Mouse (Mus musculus) neural tube, embryonic 12.5 days (tissue): ENCODE data around the gene Akain1. TPM values are rescaled to one million over a fixed set of nuclear protein-coding genes. Genes with fewer than 3 reads are reported as not detected.
A peak's percentile ranks its signal among the peaks of the same experiment; 100 is the strongest.

Experiments
- ATAC-seq: fragments of 200-750 bp; cut with Nextera tagmentation; 2 replicates; pipeline ENCODE4 v1.8.0; 2017; ENCODE audit warnings: low read depth, mild to moderate bottlenecking, moderate TSS enrichment, moderate library complexity; ENCODE audit not compliant: low FRiP score
- H3K27ac ChIP-seq: fragments of 300-500 bp; sonication (generic); 2 replicates; pipeline ENCODE4 v1.5.1; 2016
- H3K27me3 ChIP-seq: fragments of 300-500 bp; sonication (generic); replicated peaks from 2 replicates; pipeline ENCODE4 v1.6.1; 2016; ENCODE audit warnings: mild to moderate bottlenecking
- H3K36me3 ChIP-seq: fragments of 300-500 bp; sonication (generic); 2 replicates; pipeline ENCODE4 v1.6.1; 2016; ENCODE audit warnings: mild to moderate bottlenecking
- H3K4me1 ChIP-seq: fragments of 300-500 bp; sonication (generic); 2 replicates; pipeline ENCODE4 v1.6.1; 2016
- H3K4me2 ChIP-seq: fragments of 300-500 bp; sonication (generic); replicated peaks from 2 replicates; pipeline ENCODE4 v1.6.1; 2016; ENCODE audit warnings: mild to moderate bottlenecking
- H3K4me3 ChIP-seq: fragments of 300-500 bp; sonication (generic); 2 replicates; pipeline ENCODE4 v1.5.1; 2016
- H3K9ac ChIP-seq: fragments of 300-500 bp; sonication (generic); 2 replicates; pipeline ENCODE4 v1.6.1; 2016; ENCODE audit warnings: mild to moderate bottlenecking
- H3K9me3 ChIP-seq: fragments of 300-500 bp; sonication (generic); 2 replicates; pipeline ENCODE4 v1.6.1; 2016; ENCODE audit warnings: mild to moderate bottlenecking
- WGBS: fragments of 180-500 bp; shearing (Covaris S2); methylation state at CpG from one replicate; pipeline ENCODE4 v1.1.7; 2016; 5-methylcytosine and 5-hydroxymethylcytosine counted together
- polyA plus RNA-seq: library from polyadenylated mRNA; unstranded; fragments of >200 nt; fragmentation: Nextera tagmentation; extraction: Ambion mirVana; gene quantifications from 2 replicates; pipeline ENCODE4 v1.2.1, GENCODE M21; 2016

Gene Akain1
- polyA plus RNA-seq, 1 experiment from 2014 or later, result 0.89 TPM

DNA sequence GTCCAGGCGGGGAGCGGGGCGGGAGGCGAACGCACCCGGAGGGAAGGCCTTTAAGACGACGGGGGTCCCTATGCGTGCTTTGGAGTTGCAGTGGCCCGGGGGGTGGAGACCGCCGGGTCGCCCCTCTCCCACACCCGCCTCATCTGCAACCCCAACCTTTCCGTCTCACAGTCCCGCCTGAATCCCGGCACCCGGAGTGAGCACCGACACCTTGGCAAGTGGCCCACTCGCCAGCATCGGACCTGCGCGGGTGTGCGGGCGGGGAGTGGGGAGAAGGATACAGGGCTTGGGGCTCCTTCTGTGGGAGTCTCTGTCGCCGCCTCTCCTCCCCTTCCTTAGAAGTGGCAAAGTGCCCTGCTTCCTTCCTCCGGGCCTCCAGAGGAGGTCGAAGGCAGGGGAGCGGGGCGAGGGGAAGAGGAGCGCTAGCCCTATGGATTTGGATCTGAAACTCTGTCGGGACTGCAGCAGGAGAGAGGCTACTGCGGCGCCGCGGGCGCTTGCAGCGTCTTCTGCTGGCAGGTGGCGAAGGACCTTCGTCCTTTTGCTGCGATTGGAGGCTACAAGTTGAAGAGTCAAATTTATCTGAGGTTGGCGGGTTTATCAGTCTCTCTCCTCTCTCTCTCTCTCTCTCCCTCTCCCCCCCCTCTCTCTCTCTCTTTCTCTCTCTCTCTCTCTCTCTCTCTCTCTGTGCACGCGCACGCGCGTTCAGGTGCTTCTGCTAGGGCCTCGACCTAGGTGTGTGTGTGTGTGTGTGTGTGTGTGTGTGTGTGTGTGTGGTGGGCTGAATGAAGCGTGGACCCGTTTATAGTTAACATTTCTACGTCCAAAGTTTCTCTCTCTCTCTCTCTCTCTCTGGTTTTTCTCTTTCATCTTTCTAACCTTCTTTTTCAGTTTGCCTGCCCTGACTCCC lies 700 bp downstream of the Akain1 start:
- H3K4me1 ChIP-seq, result peaks cover 11% of the 10 kb centered on the region
- H3K4me2 ChIP-seq, result peak overlapping the region; percentile 77
- H3K27ac ChIP-seq, result no peak overlapping the region
- H3K4me3 ChIP-seq, result peak overlapping the region; percentile 49
- under 1% methylated on average over 52 of the region's 52 CpGs for WGBS
- no peaks in the 10 kb centered on the region for H3K36me3 ChIP-seq
- H3K27me3 ChIP-seq, result peaks cover 56% of the 10 kb centered on the region
- no peaks in the 10 kb centered on the region for H3K9me3 ChIP-seq
- peak overlapping the region; percentile 45 for H3K9ac ChIP-seq
- peak; percentile 73 for ATAC-seq

DNA sequence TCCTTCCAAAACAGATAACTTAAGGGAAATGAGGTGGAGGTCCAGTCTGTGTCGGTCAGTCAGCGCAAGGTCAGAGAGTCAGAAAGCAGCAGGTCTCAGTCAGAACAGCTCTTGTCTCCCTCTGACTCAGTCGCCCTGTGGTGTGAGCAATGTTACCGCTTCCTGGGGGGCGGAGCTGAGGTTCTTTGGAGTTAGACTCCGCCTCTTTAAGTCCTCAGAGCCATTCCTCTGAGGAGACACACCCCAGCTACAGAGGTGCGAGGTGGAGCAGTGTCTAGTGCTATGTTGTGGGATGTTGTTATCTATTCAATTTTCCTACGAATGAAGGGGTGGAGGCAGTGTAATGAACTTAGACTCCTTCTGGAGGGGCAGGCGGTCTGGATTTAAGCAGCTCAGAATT lies 1.9 kb downstream of the Akain1 start:
- H3K27ac ChIP-seq, result no peak overlapping the region
- peaks cover 11% of the 10 kb centered on the region for H3K4me1 ChIP-seq
- no peak overlapping the region for H3K4me2 ChIP-seq
- H3K4me3 ChIP-seq, result no peak overlapping the region
- peaks cover 56% of the 10 kb centered on the region for H3K27me3 ChIP-seq
- ATAC-seq, result no peak
- WGBS, result 12% methylated on average over 9 of the region's 9 CpGs
- no peaks in the 10 kb centered on the region for H3K9me3 ChIP-seq
- H3K9ac ChIP-seq, result no peak overlapping the region
- H3K36me3 ChIP-seq, result no peaks in the 10 kb centered on the region

DNA sequence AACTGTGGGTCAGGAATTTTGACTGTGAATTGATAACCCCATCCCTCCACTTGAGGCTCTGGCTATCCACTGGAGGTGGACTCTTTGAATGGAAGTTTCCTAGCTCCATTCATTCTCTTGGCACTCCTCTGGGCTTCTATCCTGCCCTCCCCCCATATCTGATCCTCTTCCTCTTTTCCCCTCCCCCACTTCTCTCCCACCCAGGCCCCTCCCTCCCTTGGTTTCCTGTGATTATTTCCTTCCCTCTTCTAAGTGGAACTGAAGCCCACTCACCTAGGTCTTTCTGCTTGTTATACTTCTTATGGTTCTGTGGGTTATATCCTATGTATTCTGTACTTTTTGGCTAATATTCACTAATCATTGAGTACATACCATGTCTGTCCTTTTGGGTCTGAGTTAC lies 9.6 kb downstream of the Akain1 start:
- H3K9me3 ChIP-seq, result no peaks in the 10 kb centered on the region
- no peak overlapping the region for H3K4me2 ChIP-seq
- H3K27ac ChIP-seq, result no peak overlapping the region
- ATAC-seq, result no peak
- H3K4me3 ChIP-seq, result no peak overlapping the region
- H3K36me3 ChIP-seq, result no peaks in the 10 kb centered on the region
- H3K9ac ChIP-seq, result no peak overlapping the region
- no peaks in the 10 kb centered on the region for H3K27me3 ChIP-seq
- H3K4me1 ChIP-seq, result no peaks in the 10 kb centered on the region

DNA sequence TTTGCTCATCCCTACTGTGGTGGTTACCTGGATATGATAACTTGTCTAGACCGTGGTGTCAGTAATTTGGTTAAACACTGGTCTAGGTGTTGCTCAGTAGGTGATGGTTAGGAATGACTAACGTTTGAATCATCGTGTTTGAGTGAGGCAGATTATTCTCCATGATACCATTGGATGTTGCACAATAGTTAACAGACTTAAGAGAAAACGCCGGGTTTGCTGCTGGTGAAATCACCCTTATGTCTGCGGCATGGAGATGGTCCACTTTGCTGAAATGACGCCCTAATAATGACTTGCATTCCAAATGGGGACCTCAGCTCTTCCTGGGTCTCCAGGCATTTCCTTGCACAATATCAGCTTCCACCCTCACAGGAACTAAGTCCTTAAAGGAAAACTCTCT lies 22.6 kb downstream of the Akain1 start:
- Histone ChIP-seq H3K4me1 (no peaks in the 10 kb centered on the region), H3K9ac (no peak overlapping the region), H3K4me2 (no peak overlapping the region), H3K27me3 (no peaks in the 10 kb centered on the region), H3K9me3 (no peaks in the 10 kb centered on the region), H3K4me3 (no peak overlapping the region), H3K36me3 (no peaks in the 10 kb centered on the region), H3K27ac (no peak overlapping the region)
- WGBS, result 88% methylated on average over 7 of the region's 7 CpGs
- no peak for ATAC-seq

DNA sequence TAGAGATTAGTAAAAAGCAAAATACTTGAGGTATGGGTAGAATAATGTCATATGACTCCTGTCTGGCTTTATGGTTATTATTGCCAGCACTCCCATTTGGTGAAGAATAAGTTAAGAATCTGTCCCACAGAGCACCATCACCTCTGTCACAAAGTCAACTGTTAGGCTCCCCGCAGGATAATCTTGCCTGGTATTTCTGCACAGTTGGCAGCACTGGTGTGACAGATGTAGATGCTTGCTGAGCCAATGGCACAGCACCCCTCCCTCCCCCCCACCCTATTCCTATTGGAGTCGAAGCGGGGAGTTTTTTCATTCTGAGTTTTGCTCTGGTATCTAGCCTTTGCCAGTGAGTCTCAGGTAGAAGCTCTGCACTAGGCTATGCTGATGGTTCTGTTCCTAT lies 23.9 kb downstream of the Akain1 start:
- ATAC-seq, result no peak
- no peak overlapping the region for H3K4me3 ChIP-seq
- no peaks in the 10 kb centered on the region for H3K27me3 ChIP-seq
- WGBS, result 73% methylated on average over 3 of the region's 3 CpGs
- H3K9me3 ChIP-seq, result no peaks in the 10 kb centered on the region
- no peaks in the 10 kb centered on the region for H3K4me1 ChIP-seq
- no peak overlapping the region for H3K9ac ChIP-seq
- no peaks in the 10 kb centered on the region for H3K36me3 ChIP-seq
- no peak overlapping the region for H3K27ac ChIP-seq
- H3K4me2 ChIP-seq, result no peak overlapping the region

DNA sequence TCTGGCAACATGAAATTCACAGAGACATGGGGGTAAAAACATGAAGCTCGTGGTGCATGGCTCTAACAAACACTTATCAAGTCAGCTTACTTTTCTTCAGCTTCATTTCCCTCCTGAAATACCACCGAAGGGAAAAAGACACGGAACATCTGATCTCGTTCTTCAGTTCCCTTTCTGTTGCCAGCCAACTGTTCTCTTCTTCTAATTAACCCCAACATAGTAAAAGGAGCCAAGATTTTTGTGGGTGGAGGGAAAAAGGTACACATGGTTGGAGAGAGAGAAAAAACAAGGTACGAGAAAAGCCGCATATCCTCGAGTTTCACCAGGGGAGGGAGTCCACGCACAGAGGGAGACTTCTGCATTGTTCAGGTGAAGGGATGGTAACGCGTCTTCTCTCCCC lies 32.0 kb downstream of the Akain1 start:
- H3K27me3 ChIP-seq, result no peaks in the 10 kb centered on the region

DNA sequence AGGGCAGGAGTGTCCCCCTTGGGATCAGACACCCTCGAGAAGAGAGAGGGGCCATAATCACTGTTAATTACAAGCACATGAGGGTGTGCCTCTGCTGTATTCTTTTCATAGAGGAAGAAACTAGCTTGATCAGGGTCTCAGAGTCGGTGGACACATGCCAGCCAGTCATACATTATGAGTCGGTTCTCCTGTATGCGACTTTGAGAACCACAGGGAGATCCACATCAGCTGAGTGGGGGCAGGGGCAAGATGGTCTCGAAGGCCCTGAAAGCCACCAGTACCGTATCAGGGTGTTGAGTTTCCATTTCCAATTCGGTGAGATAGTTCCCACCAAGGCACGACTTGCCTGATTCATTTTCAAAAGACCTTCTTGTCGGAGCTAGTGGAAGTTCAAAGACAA lies 33.3 kb downstream of the Akain1 start:
- H3K27ac ChIP-seq, result no peak overlapping the region
- no peaks in the 10 kb centered on the region for H3K36me3 ChIP-seq
- ATAC-seq, result no peak
- no peak overlapping the region for H3K4me3 ChIP-seq
- H3K4me1 ChIP-seq, result no peaks in the 10 kb centered on the region
- WGBS, result 72% methylated on average over 9 of the region's 9 CpGs
- no peak overlapping the region for H3K9ac ChIP-seq
- H3K27me3 ChIP-seq, result no peaks in the 10 kb centered on the region
- H3K9me3 ChIP-seq, result no peaks in the 10 kb centered on the region
- H3K4me2 ChIP-seq, result no peak overlapping the region

More for the DNA sequence above, 32.0 kb downstream of the Akain1 start:
- no peaks in the 10 kb centered on the region for H3K36me3 ChIP-seq
- H3K4me1 ChIP-seq, result no peaks in the 10 kb centered on the region
- H3K27ac ChIP-seq, result no peak overlapping the region
- no peaks in the 10 kb centered on the region for H3K9me3 ChIP-seq
- ATAC-seq, result no peak
- no peak overlapping the region for H3K4me3 ChIP-seq
- 63% methylated on average over 10 of the region's 10 CpGs for whole genome bisulfite sequencing
- no peak overlapping the region for H3K4me2 ChIP-seq
- H3K9ac ChIP-seq, result no peak overlapping the region

DNA sequence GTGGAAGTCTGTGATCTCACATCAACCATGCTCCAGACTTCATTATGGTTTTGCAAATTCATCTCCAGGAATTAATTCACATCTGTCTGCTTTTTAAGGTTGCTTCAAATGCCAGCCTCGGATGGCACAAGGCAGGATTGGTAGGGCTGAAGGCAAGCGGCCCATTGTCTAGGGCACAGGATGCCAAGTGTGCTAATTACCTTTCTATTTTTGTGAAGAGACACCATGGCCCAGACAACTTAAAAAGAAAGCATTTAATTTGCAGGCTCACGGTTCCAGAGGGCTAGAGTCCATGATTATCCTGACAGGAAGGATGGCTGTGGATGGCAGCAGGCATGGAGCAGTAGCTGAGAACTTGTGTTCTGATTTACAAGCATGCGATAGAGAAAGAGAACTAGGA lies 35.0 kb downstream of the Akain1 start:
- Histone ChIP-seq H3K9ac (no peak overlapping the region), H3K36me3 (no peaks in the 10 kb centered on the region), H3K27me3 (no peaks in the 10 kb centered on the region), H3K27ac (no peak overlapping the region), H3K4me1 (no peaks in the 10 kb centered on the region), H3K4me2 (no peak overlapping the region), H3K9me3 (no peaks in the 10 kb centered on the region), H3K4me3 (no peak overlapping the region)
- no peak for ATAC-seq
- 84% methylated on average over 4 of the region's 4 CpGs for WGBS

DNA sequence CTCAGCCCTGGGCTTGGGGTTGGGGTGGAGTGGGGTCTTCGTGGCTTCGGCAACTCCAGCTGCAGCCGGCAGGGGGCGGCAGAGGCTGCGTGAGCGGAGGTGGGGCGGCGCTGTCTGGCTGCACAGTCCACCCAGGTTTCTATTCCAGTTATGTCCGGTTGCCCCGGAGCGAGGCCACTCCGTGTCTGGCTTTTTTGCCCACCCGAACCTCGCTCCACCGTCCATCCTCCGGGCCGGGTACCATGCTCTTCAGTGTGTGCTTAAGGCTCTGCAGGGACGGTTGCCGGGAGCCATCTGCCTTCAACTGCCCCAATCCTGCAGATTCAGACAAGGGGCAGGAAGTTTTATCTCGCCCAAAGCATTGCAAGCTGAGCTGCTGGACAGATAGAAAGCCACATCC lies 36.3 kb downstream of the Akain1 start:
- Histone ChIP-seq H3K9ac (peak overlapping the region; percentile 56), H3K27me3 (no peaks in the 10 kb centered on the region), H3K9me3 (no peaks in the 10 kb centered on the region), H3K4me2 (peak overlapping the region; percentile 67), H3K4me1 (no peaks in the 10 kb centered on the region), H3K36me3 (no peaks in the 10 kb centered on the region), H3K4me3 (peak overlapping the region; percentile 31), H3K27ac (no peak overlapping the region)
- peak; percentile 86 for ATAC-seq
- 2% methylated on average over 20 of the region's 20 CpGs for WGBS

DNA sequence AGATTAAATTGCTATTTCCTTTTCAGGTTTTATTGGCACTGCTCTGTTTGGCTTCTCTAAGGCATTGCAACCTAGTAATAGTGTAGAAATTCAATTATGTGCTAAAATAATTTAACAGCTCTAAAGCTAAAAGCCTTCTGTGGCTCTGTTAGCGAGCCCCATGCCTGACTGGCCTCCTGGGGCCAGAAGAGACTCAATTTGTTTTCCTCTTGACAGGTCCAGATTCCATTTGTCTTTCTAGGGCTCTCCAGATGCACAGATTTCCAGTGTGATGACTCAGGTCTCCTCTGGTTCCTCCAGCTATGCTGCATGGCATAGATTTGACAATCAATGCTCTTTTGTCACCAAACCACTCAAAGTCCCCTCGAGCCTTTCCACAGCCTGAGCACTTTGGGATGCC lies 38.4 kb downstream of the Akain1 start:
- no peaks in the 10 kb centered on the region for H3K36me3 ChIP-seq
- H3K4me2 ChIP-seq, result no peak overlapping the region
- H3K9ac ChIP-seq, result no peak overlapping the region
- H3K27ac ChIP-seq, result no peak overlapping the region
- 20% methylated on average over 2 of the region's 2 CpGs for WGBS
- no peaks in the 10 kb centered on the region for H3K4me1 ChIP-seq
- ATAC-seq, result no peak
- H3K27me3 ChIP-seq, result no peaks in the 10 kb centered on the region
- no peak overlapping the region for H3K4me3 ChIP-seq
- no peaks in the 10 kb centered on the region for H3K9me3 ChIP-seq

DNA sequence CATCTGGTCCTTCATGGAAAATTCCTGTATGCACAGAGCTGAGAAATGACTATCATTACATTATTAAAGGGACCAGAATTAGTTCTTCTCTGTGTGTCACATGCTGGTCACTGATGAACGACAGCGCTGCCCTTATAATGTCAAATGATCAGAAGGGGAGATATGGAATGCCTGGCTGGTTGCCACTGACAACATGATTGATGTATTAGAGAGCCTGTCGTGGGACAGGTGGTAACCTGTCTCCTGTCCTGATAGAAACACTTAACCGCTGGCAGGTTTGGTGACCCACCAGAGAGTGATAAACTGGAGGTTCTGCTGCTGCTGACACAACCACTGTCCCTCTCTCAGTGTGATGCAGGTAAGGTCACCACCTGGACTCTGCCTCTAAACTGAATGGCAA lies 40.1 kb downstream of the Akain1 start:
- 80% methylated on average over 4 of the region's 4 CpGs for WGBS
- Histone ChIP-seq H3K36me3 (no peaks in the 10 kb centered on the region), H3K9me3 (no peaks in the 10 kb centered on the region), H3K4me1 (no peaks in the 10 kb centered on the region), H3K27me3 (no peaks in the 10 kb centered on the region), H3K9ac (no peak overlapping the region), H3K27ac (no peak overlapping the region), H3K4me3 (no peak overlapping the region), H3K4me2 (no peak overlapping the region)
- ATAC-seq, result no peak

DNA sequence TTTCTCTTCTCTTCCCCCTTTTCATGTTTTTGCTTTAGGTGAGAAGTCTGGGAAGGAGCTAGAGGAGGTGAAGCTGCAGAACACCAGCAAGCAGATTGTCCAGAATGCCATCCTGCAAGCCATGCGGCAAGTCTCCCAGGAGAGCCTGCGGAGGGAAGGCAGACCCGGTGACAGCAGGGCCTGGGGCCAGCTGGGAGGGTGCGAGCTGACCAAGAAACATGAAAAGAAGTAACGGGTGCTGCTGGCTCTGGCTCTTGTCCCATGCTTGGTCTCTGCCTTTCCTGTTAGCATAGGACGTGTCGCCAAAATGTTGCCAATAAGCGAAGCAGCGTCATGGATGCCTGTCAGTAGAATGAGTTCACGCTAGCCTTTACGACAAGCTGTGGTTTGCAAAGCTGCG lies 48.0 kb downstream of the Akain1 start:
- Histone ChIP-seq H3K27me3 (no peaks in the 10 kb centered on the region), H3K4me1 (no peaks in the 10 kb centered on the region), H3K27ac (no peak overlapping the region), H3K9ac (no peak overlapping the region), H3K9me3 (no peaks in the 10 kb centered on the region), H3K4me2 (no peak overlapping the region), H3K4me3 (no peak overlapping the region), H3K36me3 (no peaks in the 10 kb centered on the region)
- 87% methylated on average over 12 of the region's 12 CpGs for WGBS
- ATAC-seq, result no peak

DNA sequence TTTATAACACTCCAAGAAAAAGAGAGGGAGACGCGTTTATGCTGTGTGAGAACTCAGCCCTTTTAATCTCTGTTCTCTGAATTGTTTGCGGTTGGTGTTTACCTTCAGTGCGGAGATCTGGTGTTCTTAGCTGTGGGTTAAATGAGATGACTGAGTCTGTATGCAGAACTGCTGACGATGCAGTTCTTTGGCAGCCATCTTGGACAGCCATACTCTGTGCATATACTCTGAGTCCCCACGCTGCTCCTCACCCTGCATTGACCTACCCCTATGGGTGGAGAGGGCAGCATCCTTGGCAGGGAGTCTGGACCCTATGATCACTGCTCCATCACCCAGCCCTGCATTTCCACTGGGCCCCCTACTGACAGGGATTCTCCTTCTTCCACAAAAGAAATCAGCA lies 48.8 kb downstream of the Akain1 start:
- WGBS, result 94% methylated on average over 6 of the region's 6 CpGs
- H3K4me1 ChIP-seq, result no peaks in the 10 kb centered on the region
- no peak for ATAC-seq

More for the DNA sequence above, 48.8 kb downstream of the Akain1 start:
- Histone ChIP-seq H3K9me3 (no peaks in the 10 kb centered on the region), H3K4me3 (no peak overlapping the region), H3K27ac (no peak overlapping the region), H3K36me3 (no peaks in the 10 kb centered on the region), H3K9ac (no peak overlapping the region), H3K4me2 (no peak overlapping the region), H3K27me3 (no peaks in the 10 kb centered on the region)
